Mouse (Mus musculus) spleen, adult 2 months (tissue): Measurements from ENCODE around the gene Ap4s1. TPM values are rescaled to one million over a fixed set of nuclear protein-coding genes. Genes with fewer than 3 reads are reported as not detected.

Source experiments
- DNase-seq, 2 experiments: peaks; one replicate each; pipeline versions ENCODE4 v3.0.0 to v3.0.0-alpha.2; 2012 to 2021; ENCODE audit warnings: low spot score in 2 of 2, low read depth in 1 of 2
- H3K27ac ChIP-seq: fragments of 200-500 bp; 2 replicates; pipeline ENCODE4 v1.5.1; 2012; ENCODE audit warnings: low read length, inconsistent platforms; ENCODE audit not compliant: insufficient read depth
- H3K27me3 ChIP-seq: fragments of 200-500 bp; 2 replicates; pipeline ENCODE4 v1.6.1; 2012; ENCODE audit warnings: mild to moderate bottlenecking, moderate library complexity, low read length, inconsistent platforms; ENCODE audit not compliant: control insufficient read depth, insufficient read depth
- H3K36me3 ChIP-seq: fragments of 200-500 bp; 2 replicates; pipeline ENCODE4 v1.6.1; 2012; ENCODE audit warnings: mild to moderate bottlenecking, low read length, inconsistent platforms; ENCODE audit not compliant: control insufficient read depth, insufficient read depth
- H3K4me1 ChIP-seq: fragments of 200-500 bp; 2 replicates; pipeline ENCODE4 v1.6.1; 2011; ENCODE audit warnings: inconsistent platforms; ENCODE audit not compliant: control insufficient read depth, insufficient read depth, insufficient read length
- H3K4me3 ChIP-seq: fragments of 200-500 bp; 2 replicates; pipeline ENCODE4 v1.5.1; 2011; ENCODE audit warnings: mild to moderate bottlenecking, inconsistent platforms; ENCODE audit not compliant: insufficient read depth, insufficient read length; ENCODE audit errors: extremely low read depth
- CTCF ChIP-seq: fragments of 200-500 bp; IDR thresholded peaks from 2 replicates; pipeline ENCODE4 v1.5.1; 2011; ENCODE audit warnings: mild to moderate bottlenecking, inconsistent platforms; ENCODE audit not compliant: insufficient read depth, insufficient read length, insufficient replicate concordance; ENCODE audit errors: extremely low read depth
- POLR2A ChIP-seq: fragments of 200-500 bp; IDR thresholded peaks from 2 replicates; pipeline ENCODE4 v1.6.1; 2011; ENCODE audit warnings: low read depth, low read length, inconsistent platforms
- WGBS: fragments of 180-500 bp; shearing (Covaris S2); methylation state at CpG from one replicate; pipeline ENCODE4 v1.1.7; 2018; 5-methylcytosine and 5-hydroxymethylcytosine counted together
- polyA plus RNA-seq: library from polyadenylated mRNA; depleted of rRNA; stranded (reverse); fragments of >200 nt; gene quantifications from 2 replicates; pipeline ENCODE4 v1.2.3, GENCODE M21; 2012

Ap4s1 gene
- polyA plus RNA-seq, 1 experiment = 4.9 TPM

DNA sequence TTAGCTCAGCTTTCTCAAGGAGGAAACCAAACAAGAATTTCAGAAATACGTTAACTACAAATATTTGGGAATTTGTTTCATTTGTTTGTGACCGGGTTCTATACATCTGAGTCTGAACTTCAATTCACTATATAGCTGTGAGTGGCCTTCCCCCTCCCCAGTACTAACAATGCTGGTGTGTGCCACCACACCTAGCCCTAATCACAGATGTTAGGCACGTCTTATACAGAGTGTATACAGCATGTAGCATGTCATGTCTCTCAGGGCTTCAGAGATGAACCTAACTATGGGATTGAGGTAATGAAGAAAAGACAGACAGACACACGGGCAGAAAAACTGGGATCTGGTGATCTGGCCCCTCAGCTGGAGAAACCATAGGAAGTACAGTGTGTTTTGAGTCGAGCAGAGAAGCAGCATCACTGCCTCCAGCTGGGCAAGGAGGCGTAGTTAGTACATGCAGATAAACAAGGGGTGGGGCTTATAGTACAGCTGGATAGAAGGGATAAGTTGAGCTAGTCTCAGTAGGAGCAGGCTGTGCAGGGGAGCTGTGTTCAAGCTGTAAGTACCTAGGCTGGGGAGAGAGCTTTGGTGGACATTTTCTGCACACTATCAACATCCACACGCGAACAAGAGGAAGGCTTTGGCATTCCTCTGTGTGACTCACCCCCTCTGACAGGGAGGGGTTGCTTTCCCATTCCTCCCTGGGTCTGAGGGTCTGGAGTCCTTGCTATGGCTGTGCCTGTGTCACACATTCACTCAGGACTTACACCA lies 9.0 kb downstream of the Ap4s1 start:
- WGBS = 75% methylated on average over 8 of the region's 8 CpGs
- no peak for TF ChIP-seq CTCF
- TF ChIP-seq POLR2A = no peak
- DNase-seq = no peak
- H3K4me1 ChIP-seq = no peaks in the 10 kb centered on the region; the same call in 1 of the 2 replicates
- no peak overlapping the region for H3K4me3 ChIP-seq
- no peak overlapping the region for H3K27ac ChIP-seq
- no peaks in the 10 kb centered on the region for H3K27me3 ChIP-seq
- no peaks in the 10 kb centered on the region for H3K36me3 ChIP-seq

DNA sequence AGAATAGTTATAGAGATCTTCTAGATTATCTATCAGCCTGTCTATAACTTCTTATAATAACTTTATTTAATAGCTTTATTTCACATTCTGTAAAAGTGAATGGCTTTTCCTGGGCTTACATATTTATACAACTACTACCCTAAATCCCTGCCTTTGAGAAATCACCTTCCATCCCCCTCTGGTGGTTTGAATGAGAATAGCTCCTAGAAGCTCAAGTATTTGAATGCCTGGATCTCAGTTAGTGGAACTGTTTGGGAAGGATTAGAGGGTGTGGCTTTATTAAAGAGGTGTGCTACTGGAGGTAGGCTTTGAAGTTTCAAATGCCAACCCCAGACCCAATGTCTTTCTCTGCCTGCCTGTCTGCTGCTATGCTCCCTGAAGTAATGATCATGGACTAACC lies 10.9 kb downstream of the Ap4s1 start:
- H3K27ac ChIP-seq = no peak overlapping the region
- TF ChIP-seq CTCF (no peak), POLR2A (no peak)
- no peaks in the 10 kb centered on the region for H3K36me3 ChIP-seq
- DNase-seq = no peak
- no peaks in the 10 kb centered on the region; the same call in 1 of the 2 replicates for H3K4me1 ChIP-seq
- H3K4me3 ChIP-seq = no peak overlapping the region
- no peaks in the 10 kb centered on the region for H3K27me3 ChIP-seq

DNA sequence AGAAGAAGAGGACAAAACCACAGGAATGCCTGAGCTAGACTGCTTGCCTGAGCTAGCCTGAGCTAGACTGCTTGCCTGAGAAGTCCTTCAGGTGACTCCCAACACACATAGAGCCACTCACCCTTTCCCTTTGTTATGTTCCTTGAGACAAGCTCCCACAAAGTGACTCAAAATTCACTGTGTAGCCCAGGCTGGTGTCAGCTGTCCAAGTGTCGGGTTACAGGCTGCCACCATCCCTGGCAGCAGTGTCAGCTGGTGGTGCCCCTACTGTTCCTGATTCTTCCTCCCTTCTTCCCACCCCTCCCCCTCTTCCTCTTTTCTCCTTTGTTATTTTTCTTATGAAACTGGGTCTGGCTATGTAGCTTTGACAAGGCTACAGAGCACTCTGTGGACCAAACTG lies 13.0 kb downstream of the Ap4s1 start:
- Histone ChIP-seq H3K4me1 (no peaks in the 10 kb centered on the region; the same call in 1 of the 2 replicates), H3K4me3 (no peak overlapping the region), H3K27ac (no peak overlapping the region), H3K27me3 (no peaks in the 10 kb centered on the region), H3K36me3 (no peaks in the 10 kb centered on the region)
- 64% methylated on average over 1 of the region's 1 CpGs for WGBS
- DNase-seq = no peak
- no peak for TF ChIP-seq POLR2A
- no peak for TF ChIP-seq CTCF

DNA sequence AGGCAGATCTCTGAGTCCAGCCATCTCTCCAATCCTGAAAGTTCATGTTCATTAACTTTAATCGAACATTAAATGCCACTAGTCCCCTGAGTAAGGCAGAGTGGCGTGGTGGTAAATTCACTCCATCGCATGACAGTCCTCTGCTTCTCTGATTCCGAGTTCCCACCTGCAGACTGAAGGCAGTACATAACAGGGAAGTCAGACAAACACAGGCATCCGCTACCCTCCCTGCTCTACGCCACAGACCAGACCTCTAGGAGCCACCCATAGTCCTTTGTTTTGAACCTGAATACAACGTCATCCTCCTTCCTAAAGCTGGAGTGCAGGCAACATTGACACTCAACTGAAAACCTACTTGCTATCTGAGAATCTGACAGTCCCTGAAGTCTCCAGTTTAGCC lies 13.7 kb downstream of the Ap4s1 start:
- Histone ChIP-seq H3K27me3 (no peaks in the 10 kb centered on the region), H3K4me3 (no peak overlapping the region), H3K36me3 (no peaks in the 10 kb centered on the region), H3K27ac (no peak overlapping the region), H3K4me1 (no peaks in the 10 kb centered on the region; the same call in 1 of the 2 replicates)
- TF ChIP-seq POLR2A (no peak), CTCF (no peak)
- no peak for DNase-seq
- 58% methylated on average over 7 of the region's 7 CpGs for WGBS

DNA sequence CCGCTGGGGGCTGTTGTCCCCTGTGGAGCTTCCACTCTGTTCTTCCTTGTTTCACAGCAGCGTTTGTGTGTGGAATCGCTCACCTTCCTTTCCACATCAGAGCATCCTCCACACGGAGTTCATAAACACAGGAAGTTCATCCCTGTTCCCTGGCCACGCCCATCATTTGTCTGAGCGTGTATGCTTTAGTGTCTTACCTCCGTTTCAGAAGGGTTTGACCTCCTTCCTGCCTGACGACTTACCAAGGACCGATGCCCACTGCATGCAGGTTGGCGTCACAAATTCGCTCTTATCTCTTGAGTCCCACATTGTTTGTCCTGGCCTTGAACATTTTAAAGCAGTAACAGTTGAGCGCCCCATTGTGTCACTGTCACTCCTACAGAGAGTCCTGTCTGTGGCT lies 14.9 kb downstream of the Ap4s1 start:
- Histone ChIP-seq H3K4me3 (no peak overlapping the region), H3K36me3 (no peaks in the 10 kb centered on the region), H3K4me1 (no peaks in the 10 kb centered on the region; the same call in 1 of the 2 replicates), H3K27ac (no peak overlapping the region), H3K27me3 (no peaks in the 10 kb centered on the region)
- no peak for DNase-seq
- no peak for TF ChIP-seq POLR2A
- WGBS = 80% methylated on average over 12 of the region's 12 CpGs

DNA sequence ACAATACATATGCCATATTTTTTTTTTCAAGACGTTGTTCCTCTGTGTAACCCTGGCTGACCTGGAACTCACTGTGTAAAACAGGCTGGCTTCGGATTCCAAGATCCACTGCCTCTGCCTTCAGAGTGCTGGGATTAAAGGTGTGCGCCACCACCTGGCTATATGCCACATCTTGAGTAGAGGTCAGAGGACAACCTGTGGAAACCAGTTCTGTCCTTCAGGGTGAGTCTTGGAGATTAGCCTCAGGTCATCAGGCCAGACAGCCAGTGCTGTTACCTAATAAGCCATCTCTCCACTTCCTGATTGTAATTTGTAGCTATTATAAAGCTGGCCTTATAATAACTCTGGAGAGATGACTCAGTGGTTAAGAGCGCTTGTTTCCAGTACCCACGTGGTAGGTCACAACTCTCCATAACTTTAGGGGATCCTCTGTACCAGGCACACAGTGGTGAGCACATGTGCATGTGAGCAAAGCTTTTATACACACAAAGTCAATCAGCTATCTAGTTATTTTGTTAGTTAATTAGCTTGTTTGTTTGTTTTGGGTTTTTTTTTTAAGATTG lies 15.9 kb downstream of the Ap4s1 start:
- H3K27ac ChIP-seq = no peak overlapping the region
- 90% methylated on average over 5 of the region's 5 CpGs for WGBS
- no peak for DNase-seq

More for the DNA sequence above, 15.9 kb downstream of the Ap4s1 start:
- Histone ChIP-seq H3K4me1 (no peaks in the 10 kb centered on the region; the same call in 1 of the 2 replicates), H3K27me3 (no peaks in the 10 kb centered on the region), H3K36me3 (no peaks in the 10 kb centered on the region), H3K4me3 (no peak overlapping the region)
- TF ChIP-seq POLR2A = no peak
- TF ChIP-seq CTCF = no peak
